Mouse (Mus musculus) T-cell, adult 2 months (primary cell): Measurements from ENCODE around the gene Cxcl17.
A peak's percentile ranks its signal among the peaks of the same experiment; 100 is the strongest.
"Not testable (repeated sequence)": the region's sequence is repeated elsewhere in the genome, so short reads cannot be mapped to it uniquely, and the experiment has no call there.

Experiments used
- DNase-seq: peaks from one replicate; pipeline ENCODE4 v3.0.0; 2022; ENCODE audit warnings: low spot score

Cxcl17 gene

DNA sequence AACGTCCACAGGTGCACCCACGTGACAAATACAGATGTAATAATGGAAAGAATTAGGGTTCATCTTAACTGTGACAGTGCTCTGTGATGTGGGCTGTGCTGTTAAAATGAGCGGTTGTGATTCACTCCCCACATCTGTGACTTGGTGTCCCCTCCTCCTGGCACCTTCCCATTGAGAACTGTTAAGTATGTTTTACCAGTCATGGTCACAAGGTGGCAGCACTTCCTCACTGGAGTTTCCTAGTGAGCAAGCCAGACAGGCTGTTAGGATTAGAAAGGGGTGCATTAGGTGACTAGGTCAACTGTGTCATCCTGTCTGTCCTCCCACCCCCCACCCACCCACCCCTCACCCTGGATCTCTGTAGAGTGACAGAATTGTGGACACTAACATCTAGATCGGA is 11.7 kb upstream of the Cxcl17 start:
- peak; percentile 77 for DNase-seq

GRCm38 (mm10) chr7:25422286-25422841 is 9.7 kb upstream of the Cxcl17 start:
- DNase-seq = no peak

DNA sequence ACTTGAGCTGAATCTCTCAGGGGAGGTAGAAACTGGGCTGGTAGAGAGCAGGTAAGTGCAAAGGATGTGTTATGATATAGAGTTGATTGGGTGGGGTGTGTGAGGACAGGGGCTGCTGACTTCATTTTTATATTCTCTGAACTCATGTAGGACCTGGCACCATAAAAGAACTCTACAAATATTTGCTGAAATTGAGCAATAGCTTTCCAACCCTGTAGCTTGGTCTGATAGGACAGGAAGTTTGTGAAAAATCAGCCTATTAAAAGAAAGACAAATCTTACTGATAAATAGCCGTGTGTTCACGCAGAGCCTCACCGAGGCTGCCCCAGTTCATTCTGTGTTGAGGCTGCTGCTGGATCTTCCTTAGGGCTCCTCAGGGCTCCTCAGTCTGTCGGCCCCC is 7.3 kb upstream of the Cxcl17 start:
- DNase-seq = no peak

- no peak for DNase-seq
These were observed 6.8 kb upstream of the Cxcl17 start for GRCm38 (mm10) chr7:25419536-25419935.

DNA sequence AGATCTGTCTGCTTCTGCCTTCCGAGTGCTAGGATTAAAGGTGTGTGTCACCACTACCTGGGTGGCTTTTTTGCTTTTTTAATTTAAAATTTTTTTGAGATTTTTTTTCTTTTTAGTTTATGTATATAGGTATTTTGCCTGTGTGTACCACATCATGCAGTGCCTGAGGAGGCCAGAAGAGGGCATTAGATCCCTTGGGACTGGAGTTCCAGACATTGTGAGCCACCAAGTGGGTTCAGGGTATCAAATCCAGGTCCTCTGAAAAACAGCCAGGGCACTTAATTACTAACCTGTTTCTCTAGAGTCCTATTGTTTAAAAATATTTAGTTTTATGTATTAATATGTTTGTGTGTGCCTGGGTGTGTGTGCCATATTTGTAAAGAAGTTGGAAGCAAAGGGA is 4.9 kb upstream of the Cxcl17 start:
- no peak for DNase-seq

- no peak for DNase-seq
These were observed 825 bp downstream of the Cxcl17 start for GRCm38 (mm10) chr7:25411861-25412260.

DNA sequence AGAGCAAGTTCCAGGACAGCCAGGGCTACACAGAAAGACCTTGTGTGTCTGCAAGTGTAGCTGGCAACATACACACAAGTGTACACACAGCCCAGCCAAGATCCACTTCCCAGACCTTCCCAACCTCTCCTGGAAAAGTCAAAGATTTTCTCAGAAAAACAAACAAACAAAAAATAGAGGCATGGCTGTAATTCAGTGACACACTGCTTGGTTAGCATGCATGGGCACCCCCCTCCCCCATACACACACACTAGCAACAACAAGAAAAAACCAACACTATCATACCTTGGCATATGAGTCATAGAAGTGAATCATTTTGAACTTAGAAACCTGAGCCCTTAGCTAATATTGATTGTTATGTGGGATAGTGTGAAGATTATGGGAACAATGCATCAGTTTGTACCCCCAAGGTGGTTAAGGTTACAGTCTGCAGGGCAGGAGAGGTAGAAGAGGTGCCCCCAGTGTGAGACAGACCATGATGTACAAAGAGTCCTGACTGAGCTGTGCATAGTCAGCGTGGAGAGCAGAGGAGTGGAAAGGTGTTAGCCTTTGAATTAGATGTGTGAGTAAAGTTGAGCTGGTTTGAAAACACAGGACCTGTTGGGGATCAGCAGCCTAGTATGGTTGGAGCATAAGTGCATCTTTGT is 1.6 kb downstream of the Cxcl17 start:
- no peak for DNase-seq

GRCm38 (mm10) chr7:25409114-25409760 is 3.4 kb downstream of the Cxcl17 start:
- peak; percentile 40 for DNase-seq

GRCm38 (mm10) chr7:25406468-25406867 is 6.2 kb downstream of the Cxcl17 start:
- no peak for DNase-seq

DNA sequence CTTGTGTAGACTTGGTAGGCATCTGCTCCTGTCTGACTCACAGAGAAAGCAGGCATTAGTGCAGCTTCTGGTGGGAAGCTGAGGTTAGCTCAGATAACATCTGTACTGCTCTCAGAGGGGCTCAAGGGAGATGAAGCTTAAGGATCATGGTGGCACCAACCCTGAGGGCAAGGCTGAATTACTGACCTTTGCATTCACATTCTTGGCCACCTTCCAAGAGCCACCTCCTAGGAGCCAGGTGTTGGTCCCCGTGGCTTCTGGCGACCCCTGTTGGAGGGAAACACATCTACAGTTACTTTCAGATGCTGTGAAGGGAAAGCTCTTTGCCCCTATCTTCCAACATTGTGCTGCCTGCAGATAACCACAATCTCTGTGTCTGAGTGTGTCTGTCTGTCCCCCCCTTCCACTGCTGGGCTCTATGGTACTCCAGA is 10.0 kb downstream of the Cxcl17 start:
- peak; percentile 15 for DNase-seq

DNA sequence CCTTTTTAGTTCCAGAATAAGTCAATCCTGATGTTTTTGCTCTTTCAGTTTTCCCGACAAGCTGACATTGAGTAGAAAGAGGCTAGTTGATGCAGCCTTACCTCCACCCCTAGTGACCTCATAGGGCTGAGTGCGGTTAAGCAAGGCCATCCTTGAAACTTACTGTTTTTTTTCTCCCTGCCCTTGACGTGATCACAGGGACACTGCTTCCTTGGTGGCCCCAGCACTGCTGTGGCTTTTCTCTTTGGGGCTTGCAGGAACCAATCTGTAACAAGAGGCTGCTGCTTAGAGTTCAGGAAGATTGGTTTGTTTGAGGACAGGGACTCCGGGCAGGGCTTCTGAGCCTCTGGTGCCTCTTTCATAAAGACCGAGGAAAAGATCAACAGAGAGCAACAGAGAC is 10.7 kb downstream of the Cxcl17 start:
- DNase-seq = no peak

DNA sequence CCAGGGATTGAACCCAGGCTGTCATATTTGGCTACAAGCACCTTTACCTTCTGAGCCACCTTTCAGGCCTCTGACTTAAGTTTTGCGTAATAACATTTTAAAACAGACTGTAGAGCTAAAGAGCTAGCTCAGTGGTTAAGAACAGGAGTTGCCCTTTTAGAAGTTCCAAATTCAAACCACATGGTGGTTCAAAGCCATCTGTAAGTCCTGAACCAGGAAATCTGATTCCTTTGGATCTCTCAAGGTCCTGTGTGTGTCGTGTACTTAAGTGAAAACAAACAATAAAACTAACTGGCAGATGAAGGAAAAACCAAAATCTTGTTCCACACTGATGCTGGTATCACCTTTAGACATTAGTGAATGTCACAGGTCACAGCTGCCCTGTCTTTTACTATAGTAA is 11.1 kb downstream of the Cxcl17 start:
- no peak for DNase-seq

- DNase-seq = not testable (repeated sequence)
These were observed 13.7 kb downstream of the Cxcl17 start for GRCm38 (mm10) chr7:25399028-25399427.

DNA sequence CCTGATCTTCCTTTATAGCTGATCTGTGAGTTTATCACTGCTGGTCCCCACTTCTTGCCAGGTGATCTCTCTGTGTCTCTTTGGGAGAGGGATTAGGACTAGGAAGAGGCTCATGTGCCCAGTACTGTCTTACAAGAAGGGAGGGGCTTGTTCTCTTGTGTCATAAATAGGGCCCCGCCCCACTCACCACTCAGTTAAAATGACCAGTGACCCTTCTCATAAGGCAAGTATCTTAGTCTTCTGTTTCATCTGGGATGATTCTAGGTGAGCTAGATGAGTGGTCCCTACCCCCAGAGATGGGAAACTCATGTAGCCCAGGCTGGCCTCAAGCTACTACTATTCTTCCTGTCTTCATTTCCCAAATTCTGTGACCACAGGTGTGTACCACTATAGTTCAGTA is 14.1 kb downstream of the Cxcl17 start, which contains the start of gene Lipe:
Gene Lipe, minus strand, starts transcription at position 101 of the 400 bp plus-strand sequence.
- no peak for DNase-seq

DNA sequence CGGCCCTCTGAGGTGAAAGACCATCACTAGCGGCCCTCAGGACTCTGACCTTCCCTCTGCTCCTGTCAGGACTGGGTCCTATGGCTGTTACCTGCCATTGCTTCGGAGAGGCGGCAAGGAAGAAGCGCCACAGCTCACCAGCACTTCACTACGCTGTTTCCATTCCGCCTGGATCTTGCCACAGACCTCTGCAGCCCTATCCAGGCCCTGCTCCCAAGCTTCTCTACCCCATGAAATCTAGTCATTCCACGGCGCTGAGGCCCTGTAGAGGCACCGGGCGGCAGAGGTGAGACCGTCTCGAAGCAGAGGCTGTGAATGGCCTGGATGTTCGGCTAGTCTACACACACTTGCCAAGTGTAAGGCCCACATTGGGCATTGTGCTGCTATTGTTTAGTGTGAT is 16.1 kb downstream of the Cxcl17 start:
- no peak for DNase-seq

DNA sequence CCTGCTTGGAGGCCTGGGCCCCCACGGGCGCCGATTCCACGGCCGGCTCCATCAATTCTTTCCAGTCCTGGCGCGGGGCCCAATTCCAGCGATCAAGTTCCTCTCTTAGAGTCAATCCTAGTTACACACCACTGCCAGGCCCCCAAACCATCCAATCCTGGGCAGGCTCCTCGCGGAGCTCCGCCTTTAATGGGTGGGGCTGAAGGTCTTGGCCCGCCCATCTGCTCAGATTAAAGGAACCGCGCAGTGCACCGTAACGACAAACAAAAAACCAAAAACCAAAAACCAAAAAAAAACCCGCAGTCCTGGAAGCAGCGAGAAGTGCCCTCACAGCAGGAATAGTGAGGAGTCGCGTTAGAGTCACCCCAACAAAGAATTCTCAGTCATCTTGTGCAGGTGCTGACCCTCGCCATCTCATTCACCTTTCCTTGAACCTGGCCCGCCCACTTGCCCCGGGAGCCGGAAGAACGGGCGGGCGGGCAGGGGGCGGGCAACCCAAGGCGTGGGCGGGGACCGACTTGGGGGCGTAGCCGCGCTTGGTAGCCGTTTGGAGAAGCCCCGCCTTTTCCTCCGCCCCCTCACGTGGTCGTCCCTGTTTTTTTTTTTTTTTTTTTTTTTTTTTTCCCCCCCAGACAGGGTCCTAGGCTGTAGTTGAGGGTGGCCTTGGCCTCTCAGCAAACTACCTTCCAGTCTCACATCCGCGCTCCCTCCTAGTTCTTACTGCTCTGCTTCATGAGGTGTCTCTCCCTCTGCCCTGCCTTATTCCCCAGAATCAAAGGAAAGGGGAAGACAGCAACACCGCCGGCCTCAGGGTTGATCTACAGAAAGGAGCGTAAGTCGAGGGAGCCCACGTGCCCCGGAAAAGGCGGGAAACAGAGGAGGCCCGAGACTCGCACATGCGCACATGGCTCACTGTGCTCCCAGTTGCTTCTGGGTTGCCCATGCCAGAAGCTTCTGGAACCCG is 16.8 kb downstream of the Cxcl17 start:
- DNase-seq = peak; percentile 91

GRCm38 (mm10) chr7:25395186-25395557 is 17.5 kb downstream of the Cxcl17 start:
- DNase-seq = no peak

DNA sequence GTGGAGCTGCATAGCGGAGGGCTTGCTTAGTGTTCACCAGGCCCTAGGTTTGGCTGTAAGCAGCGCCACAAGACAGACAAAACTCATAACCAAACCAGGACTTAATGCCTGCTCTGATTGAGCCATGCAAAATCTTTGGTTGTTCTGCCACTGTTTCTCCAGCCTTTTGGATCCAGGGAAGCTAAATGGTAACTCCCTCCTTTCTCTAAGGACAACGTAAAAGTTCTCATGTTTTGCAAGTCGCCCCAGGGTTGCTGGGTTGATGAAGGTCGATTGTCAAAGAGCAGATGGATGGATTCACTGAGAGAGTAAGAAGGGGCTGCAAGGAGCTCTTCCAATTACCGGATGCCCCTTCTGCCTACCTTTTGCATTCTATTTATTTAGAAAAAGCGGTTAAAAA is 17.9 kb downstream of the Cxcl17 start:
- DNase-seq = no peak

- DNase-seq = no peak
These were observed 19.1 kb downstream of the Cxcl17 start for GRCm38 (mm10) chr7:25393451-25394210.

- DNase-seq = no peak
These were observed 19.8 kb downstream of the Cxcl17 start for GRCm38 (mm10) chr7:25392851-25393250.

DNA sequence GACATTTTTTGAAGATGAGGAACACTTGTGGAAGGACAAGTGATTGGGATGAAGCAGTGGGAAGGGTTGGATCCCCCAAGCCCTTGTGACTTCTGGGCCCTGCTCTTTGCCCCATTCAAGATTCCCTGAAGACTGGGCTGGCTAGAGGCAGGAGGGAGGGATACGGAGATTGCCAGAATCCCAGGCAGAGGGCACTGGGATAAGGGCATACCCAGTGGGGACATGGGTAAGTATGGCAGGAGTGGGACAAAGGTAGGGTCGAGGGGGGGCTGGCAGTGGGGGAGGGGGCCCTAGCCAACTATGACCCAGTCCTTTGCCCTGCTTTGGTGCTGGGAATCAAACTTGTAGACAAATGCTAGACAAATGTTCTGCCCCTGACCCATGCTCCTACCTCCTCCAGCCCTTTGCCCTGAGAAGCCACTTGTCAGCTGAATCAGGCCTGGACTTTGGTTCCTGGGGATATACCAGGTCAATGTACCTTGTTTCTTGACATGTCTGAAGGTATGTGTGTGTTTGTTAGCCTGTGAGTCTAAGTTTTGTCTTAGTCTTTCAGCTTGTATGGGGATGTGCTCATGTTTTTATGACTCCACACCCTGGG is 20.7 kb downstream of the Cxcl17 start:
- DNase-seq = no peak
